Mouse (Mus musculus) urinary bladder, adult 2 months (tissue): ENCODE results near the gene Muc5ac. TPM values are rescaled to one million over a fixed set of nuclear protein-coding genes. Genes with fewer than 3 reads are reported as not detected.

ENCODE experiments used
- DNase-seq: peaks from one replicate; pipeline ENCODE4 v3.0.0; 2022; ENCODE audit warnings: low spot score
- polyA plus RNA-seq: library from polyadenylated mRNA; depleted of rRNA; stranded (reverse); fragments of >200 nt; gene quantifications from 2 replicates; pipeline ENCODE4 v1.2.3, GENCODE M21; 2012; rRNA removed

Muc5ac gene
- polyA plus RNA-seq, 1 experiment, result not detected

- DNase-seq, result no peak
Observed at GRCm38 (mm10) chr7:141835941-141836340, 47.2 kb downstream of the Muc5ac start.

- no peak for DNase-seq
Observed at GRCm38 (mm10) chr7:141836423-141836822, 47.7 kb downstream of the Muc5ac start.

DNA sequence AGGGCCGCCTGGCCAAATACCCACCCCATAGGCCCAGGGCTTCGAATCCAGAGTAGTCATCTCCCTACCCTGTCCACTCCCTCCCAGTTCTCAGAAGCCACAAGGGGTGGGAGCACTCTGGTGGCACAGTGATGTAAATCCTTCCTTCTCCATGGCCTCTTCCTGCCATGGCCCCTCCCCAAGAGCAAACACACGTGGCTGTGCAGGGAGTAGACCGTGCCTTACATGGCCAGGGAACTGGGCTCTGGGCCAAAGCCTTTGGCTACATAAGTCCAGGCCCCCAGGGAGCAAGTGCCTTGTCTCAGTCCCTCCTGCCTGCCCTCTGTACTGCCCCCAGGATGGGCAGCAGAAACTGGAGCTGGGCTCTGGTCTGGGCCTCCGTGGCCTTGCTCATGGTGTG lies 50.0 kb downstream of the Muc5ac start, which contains the start of gene Muc5b:
Muc5b (plus strand) TSS at position 292 of the 400 bp plus-strand sequence.
- no peak for DNase-seq

GRCm38 (mm10) chr7:141840354-141840753 lies 51.6 kb downstream of the Muc5ac start:
- no peak for DNase-seq

GRCm38 (mm10) chr7:141861046-141861445 lies 72.3 kb downstream of the Muc5ac start:
- DNase-seq, result no peak

Other genes with a start within 250 kb of the Muc5ac start
- gene Chid1, start 249.1 kb upstream of the Muc5ac start, polyA plus RNA-seq, result 28.5 and 32.0 TPM in 2 replicates
- gene Ap2a2, start 226.8 kb upstream of the Muc5ac start, polyA plus RNA-seq, result 19.8 and 32.9 TPM in 2 replicates
- gene Muc6, start 133.7 kb upstream of the Muc5ac start, polyA plus RNA-seq, result 0.01 and 0.03 TPM in 2 replicates
- 2.5 and 4.4 TPM in 2 replicates for gene Muc2, start 98.6 kb upstream of the Muc5ac start, polyA plus RNA-seq
- not detected in 2 replicates for gene Muc5b, start 50.1 kb downstream of the Muc5ac start, polyA plus RNA-seq
- 47.1 and 47.7 TPM in 2 replicates for gene Tollip, start 129.5 kb downstream of the Muc5ac start, polyA plus RNA-seq
- gene Brsk2, start 160.8 kb downstream of the Muc5ac start, polyA plus RNA-seq, result 0.27 and 0.34 TPM in 2 replicates